Mouse (Mus musculus) cerebellum, adult 11-12 months (tissue): ENCODE results near the gene Enthd1.
"Not testable (repeated sequence)": the region's sequence is repeated elsewhere in the genome, so short reads cannot be mapped to it uniquely, and the experiment has no call there.

Experiments used
- DNase-seq: peaks from one replicate; pipeline ENCODE4 v3.0.0; 2022

The Enthd1 gene

GRCm38 (mm10) chr15:80565106-80565665 is at the start of gene Enthd1:
TSS of gene Enthd1 (minus strand) at chr15:80565156.
- no peak for DNase-seq

- DNase-seq: no peak
These were observed 48.9 kb upstream of the Enthd1 start for GRCm38 (mm10) chr15:80613904-80614303.

GRCm38 (mm10) chr15:80611478-80611877 is 46.5 kb upstream of the Enthd1 start:
- DNase-seq: no peak

GRCm38 (mm10) chr15:80610335-80610734 is 45.4 kb upstream of the Enthd1 start:
- no peak for DNase-seq

- no peak for DNase-seq
These were observed 43.0 kb upstream of the Enthd1 start for GRCm38 (mm10) chr15:80607970-80608369.

GRCm38 (mm10) chr15:80604026-80604425 is 39.1 kb upstream of the Enthd1 start:
- DNase-seq: no peak

GRCm38 (mm10) chr15:80602487-80602886 is 37.5 kb upstream of the Enthd1 start:
- no peak for DNase-seq

- no peak for DNase-seq
These were observed 36.5 kb upstream of the Enthd1 start for GRCm38 (mm10) chr15:80601456-80601855.

- DNase-seq: no peak
These were observed 34.9 kb upstream of the Enthd1 start for GRCm38 (mm10) chr15:80599843-80600242.

GRCm38 (mm10) chr15:80599213-80599750 is 34.3 kb upstream of the Enthd1 start:
- no peak for DNase-seq

GRCm38 (mm10) chr15:80598750-80599149 is 33.8 kb upstream of the Enthd1 start:
- DNase-seq: no peak

- DNase-seq: no peak
These were observed 28.9 kb upstream of the Enthd1 start for GRCm38 (mm10) chr15:80593877-80594276.

- DNase-seq: no peak
These were observed 27.8 kb upstream of the Enthd1 start for GRCm38 (mm10) chr15:80592737-80593136.

GRCm38 (mm10) chr15:80590641-80591040 is 25.7 kb upstream of the Enthd1 start:
- DNase-seq: no peak

GRCm38 (mm10) chr15:80586296-80586695 is 21.3 kb upstream of the Enthd1 start:
- DNase-seq: no peak

- no peak for DNase-seq
These were observed 17.9 kb upstream of the Enthd1 start for GRCm38 (mm10) chr15:80582581-80583495.

GRCm38 (mm10) chr15:80580585-80580984 is 15.6 kb upstream of the Enthd1 start:
- DNase-seq: not testable (repeated sequence)

- no peak for DNase-seq
These were observed 14.2 kb upstream of the Enthd1 start for GRCm38 (mm10) chr15:80579121-80579520.

- no peak for DNase-seq
These were observed 12.4 kb upstream of the Enthd1 start for GRCm38 (mm10) chr15:80577166-80577960.

GRCm38 (mm10) chr15:80576415-80576994 is 11.5 kb upstream of the Enthd1 start:
- DNase-seq: no peak

- no peak for DNase-seq
These were observed 10.9 kb upstream of the Enthd1 start for GRCm38 (mm10) chr15:80575817-80576370.
